Mouse (Mus musculus) midbrain, embryonic 11.5 days (tissue): ENCODE measurements at regions not wholly inside any gene's neighbourhood (a gene's known extent, or its start where the extent isn't known, plus 50 kb on each side); places are given as distances from the start of the nearest gene placed in this dataset.

Source experiments
- ATAC-seq: fragments of 200-750 bp; cut with Nextera tagmentation; 2 replicates; pipeline ENCODE4 v1.8.0; 2017; ENCODE audit warnings: moderate TSS enrichment, moderate library complexity; ENCODE audit not compliant: low FRiP score
- DNase-seq: peaks from one replicate; pipeline ENCODE4 v3.0.0; 2015; ENCODE audit warnings: low spot score; ENCODE audit errors: missing footprints
- H3K27ac ChIP-seq: fragments of 300-500 bp; sonication (generic); 2 replicates; pipeline ENCODE4 v1.5.1; 2014; ENCODE audit warnings: low read depth, low read length
- H3K27me3 ChIP-seq: fragments of 300-500 bp; sonication (generic); 2 replicates; pipeline ENCODE4 v1.6.1; 2014; ENCODE audit warnings: mild to moderate bottlenecking, low read length, moderate library complexity, mixed read lengths; ENCODE audit not compliant: control insufficient read depth, insufficient read depth
- H3K36me3 ChIP-seq: fragments of 300-500 bp; sonication (generic); 2 replicates; pipeline ENCODE4 v1.6.1; 2014; ENCODE audit warnings: mild to moderate bottlenecking, low read length, moderate library complexity, mixed read lengths; ENCODE audit not compliant: control insufficient read depth, insufficient read depth
- H3K4me1 ChIP-seq: fragments of 300-500 bp; sonication (generic); 2 replicates; pipeline ENCODE4 v1.6.1; 2014; ENCODE audit warnings: low read length; ENCODE audit not compliant: control insufficient read depth, insufficient read depth
- H3K4me2 ChIP-seq: fragments of 300-500 bp; sonication (generic); 2 replicates; pipeline ENCODE4 v1.6.1; 2014; ENCODE audit warnings: mild to moderate bottlenecking, moderate library complexity
- H3K4me3 ChIP-seq: fragments of 300-500 bp; sonication (generic); 2 replicates; pipeline ENCODE4 v1.5.1; 2014; ENCODE audit warnings: low read depth, low read length
- H3K9ac ChIP-seq: fragments of 300-500 bp; sonication (generic); 2 replicates; pipeline ENCODE4 v1.6.1; 2014; ENCODE audit warnings: low read length
- H3K9me3 ChIP-seq: fragments of 300-500 bp; sonication (generic); 2 replicates; pipeline ENCODE4 v1.6.1; 2016; ENCODE audit warnings: low read length; ENCODE audit not compliant: control insufficient read depth
- WGBS: fragments of 180-500 bp; shearing (Covaris S2); extraction: QIAGEN DNeasy Blood & Tissue Kit; methylation state at CpG from one replicate; pipeline ENCODE4 v1.1.7; 2014; 5-methylcytosine and 5-hydroxymethylcytosine counted together

DNA sequence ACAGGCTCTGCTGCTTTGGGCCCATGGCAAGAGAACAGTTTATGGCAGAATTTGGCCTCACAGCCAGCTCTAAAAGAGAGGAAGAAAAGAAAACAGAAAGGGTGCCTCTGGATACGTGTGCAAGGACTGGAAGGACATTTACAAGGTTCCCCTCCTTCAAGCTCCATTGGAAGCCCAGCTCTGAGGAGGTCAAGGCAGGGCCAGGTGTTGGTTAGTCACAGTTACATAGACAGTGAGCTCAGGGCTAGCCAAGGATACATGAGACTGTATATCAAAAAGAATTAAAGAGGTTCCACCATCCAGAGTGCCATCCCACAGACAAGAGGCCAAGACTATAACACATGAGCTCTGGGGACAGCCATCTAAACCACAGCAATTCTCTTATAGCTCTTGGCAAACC is 131.6 kb upstream of the Jarid2 start:
- DNase-seq (no peak), ATAC-seq (no peak)
- H3K9ac ChIP-seq = no peak overlapping the region
- H3K27me3 ChIP-seq = peaks cover 4% of the 10 kb centered on the region; the same call in 1 of the 2 replicates
- no peaks in the 10 kb centered on the region for H3K36me3 ChIP-seq
- H3K4me2 ChIP-seq = no peak overlapping the region
- no peak overlapping the region for H3K27ac ChIP-seq
- H3K9me3 ChIP-seq = no peaks in the 10 kb centered on the region
- no peak overlapping the region for H3K4me3 ChIP-seq
- peaks cover 5% of the 10 kb centered on the region; the same call in 1 of the 2 replicates for H3K4me1 ChIP-seq
- WGBS = 91% methylated on average over 1 of the region's 1 CpGs

DNA sequence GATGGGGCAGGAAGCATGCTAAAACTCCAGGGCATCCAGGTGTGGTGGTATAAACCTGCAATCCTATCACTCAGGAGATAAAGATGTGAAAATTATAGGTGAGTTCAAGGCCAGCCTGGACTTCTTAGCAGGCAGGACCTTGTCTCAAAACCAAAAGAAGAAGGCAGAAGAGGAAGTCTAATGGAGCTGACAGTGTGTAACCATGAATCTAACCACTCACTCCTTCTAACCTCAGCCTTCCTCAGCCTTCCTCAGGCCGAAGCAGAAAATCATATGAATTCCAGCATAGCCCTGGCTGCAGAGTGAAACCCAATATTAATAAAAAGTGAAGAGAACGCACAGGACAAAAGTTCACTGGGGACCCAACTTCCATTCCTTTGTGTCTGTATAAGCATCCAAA is 128.2 kb upstream of the Jarid2 start:
- Histone ChIP-seq H3K27ac (no peak overlapping the region), H3K4me1 (peaks cover 5% of the 10 kb centered on the region; the same call in 1 of the 2 replicates), H3K27me3 (peaks cover 4% of the 10 kb centered on the region; the same call in 1 of the 2 replicates), H3K4me3 (no peak overlapping the region), H3K4me2 (no peak overlapping the region), H3K9me3 (no peaks in the 10 kb centered on the region), H3K36me3 (no peaks in the 10 kb centered on the region), H3K9ac (no peak overlapping the region)
- ATAC-seq = no peak
- WGBS = 69% methylated on average over 2 of the region's 2 CpGs
- DNase-seq = no peak

DNA sequence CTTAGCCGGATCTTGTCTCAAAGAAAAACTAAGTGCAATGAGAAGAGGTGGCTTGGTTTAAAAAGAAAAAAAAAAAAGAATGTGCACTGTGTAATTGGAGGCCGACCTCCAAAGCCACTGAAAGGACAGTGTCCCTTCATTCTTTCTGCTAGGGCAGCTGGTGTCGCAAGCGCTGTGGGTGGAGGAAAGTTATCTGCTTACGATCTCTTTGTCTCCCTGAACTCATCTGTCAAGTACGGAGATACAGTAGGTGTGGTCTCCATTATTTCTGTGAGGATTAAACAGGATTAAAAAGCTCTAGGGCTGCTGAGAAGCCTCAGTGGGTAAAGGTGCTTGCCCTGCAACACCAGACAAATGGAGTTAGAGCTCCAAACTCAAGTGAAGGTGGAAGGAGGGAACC is 126.6 kb upstream of the Jarid2 start:
- Histone ChIP-seq H3K4me2 (no peak overlapping the region), H3K9ac (no peak overlapping the region), H3K27me3 (peaks cover 4% of the 10 kb centered on the region; the same call in 1 of the 2 replicates), H3K4me1 (peaks cover 5% of the 10 kb centered on the region; the same call in 1 of the 2 replicates), H3K27ac (no peak overlapping the region), H3K36me3 (no peaks in the 10 kb centered on the region), H3K4me3 (no peak overlapping the region), H3K9me3 (no peaks in the 10 kb centered on the region)
- 5% methylated on average over 6 of the region's 6 CpGs for WGBS
- ATAC-seq (no peak), DNase-seq (no peak)

DNA sequence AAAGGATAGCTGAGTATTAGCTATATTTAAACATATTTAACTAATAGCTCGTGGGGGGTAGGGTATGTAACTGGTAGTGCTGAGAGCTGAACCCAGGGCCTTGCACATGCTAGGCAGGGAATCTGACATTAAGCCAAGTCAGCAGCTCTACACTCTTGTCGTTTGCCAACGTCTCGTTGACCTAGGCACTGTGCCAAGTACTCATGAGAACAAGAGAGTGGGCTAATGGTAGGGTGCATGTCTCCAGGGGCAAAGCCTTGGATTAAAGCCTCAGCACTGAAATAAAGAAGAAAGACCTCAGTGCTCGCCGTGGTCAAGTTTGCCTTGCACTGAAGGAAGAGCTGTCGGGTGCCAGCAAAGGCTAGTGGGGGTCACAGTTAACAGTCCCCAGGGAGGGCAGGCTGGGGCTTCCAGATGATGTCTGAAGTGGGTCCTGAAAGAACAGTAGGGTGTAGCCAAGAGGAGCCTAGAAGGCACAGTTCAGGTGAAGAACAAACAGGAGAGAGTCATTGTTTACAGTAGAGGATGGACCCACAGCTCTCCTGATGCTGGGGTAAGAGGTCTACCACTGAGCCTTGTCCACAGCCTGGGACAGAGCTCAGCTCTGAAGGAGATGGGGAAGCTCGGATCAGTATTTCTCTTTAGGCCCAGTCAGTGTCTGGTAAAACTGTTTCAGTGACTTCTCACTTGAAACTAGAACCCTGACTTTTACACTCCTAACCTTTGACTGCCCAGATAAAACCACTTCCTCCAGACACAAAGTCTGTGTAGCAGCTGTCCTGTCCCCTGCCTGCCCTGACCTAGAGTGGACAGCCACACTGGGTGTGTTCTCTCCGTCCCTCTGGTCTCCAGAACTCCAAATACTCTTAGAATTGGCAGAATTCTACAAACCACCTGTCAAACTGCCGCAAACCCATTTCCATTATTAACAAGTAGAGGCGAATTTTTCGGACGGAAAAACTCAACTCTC is 121.7 kb upstream of the Jarid2 start:
- Histone ChIP-seq H3K9me3 (no peaks in the 10 kb centered on the region), H3K36me3 (no peaks in the 10 kb centered on the region), H3K27me3 (no peaks in the 10 kb centered on the region), H3K4me2 (no peak overlapping the region), H3K9ac (no peak overlapping the region), H3K27ac (no peak overlapping the region), H3K4me3 (no peak overlapping the region), H3K4me1 (no peaks in the 10 kb centered on the region)
- ATAC-seq (no peak), DNase-seq (no peak)
- 88% methylated on average over 13 of the region's 13 CpGs for WGBS

DNA sequence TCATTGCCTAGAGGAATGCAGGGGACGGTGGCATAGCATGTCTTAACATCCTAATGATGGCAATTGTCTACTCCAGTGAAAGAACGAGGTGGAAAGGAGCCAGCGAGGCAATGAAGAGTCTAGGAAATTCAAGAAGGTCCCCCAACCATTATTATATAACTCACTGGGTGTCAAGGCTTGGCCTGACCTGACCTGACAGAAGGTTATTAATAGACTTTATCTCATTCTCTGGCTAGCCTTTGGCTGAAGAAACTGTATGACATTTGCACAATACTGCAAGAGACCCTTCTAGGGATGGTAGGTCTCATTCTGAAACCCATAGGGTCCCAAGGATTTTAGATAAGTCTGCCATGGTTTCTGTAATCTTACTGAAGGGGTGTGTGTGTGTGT is 121.0 kb upstream of the Jarid2 start:
- no peaks in the 10 kb centered on the region for H3K27me3 ChIP-seq
- no peak overlapping the region for H3K27ac ChIP-seq
- no peak for ATAC-seq
- DNase-seq = no peak
- no peak overlapping the region for H3K4me2 ChIP-seq
- H3K9ac ChIP-seq = no peak overlapping the region
- H3K4me1 ChIP-seq = no peaks in the 10 kb centered on the region
- no peaks in the 10 kb centered on the region for H3K9me3 ChIP-seq
- 92% methylated on average over 3 of the region's 3 CpGs for WGBS
- no peak overlapping the region for H3K4me3 ChIP-seq
- no peaks in the 10 kb centered on the region for H3K36me3 ChIP-seq

DNA sequence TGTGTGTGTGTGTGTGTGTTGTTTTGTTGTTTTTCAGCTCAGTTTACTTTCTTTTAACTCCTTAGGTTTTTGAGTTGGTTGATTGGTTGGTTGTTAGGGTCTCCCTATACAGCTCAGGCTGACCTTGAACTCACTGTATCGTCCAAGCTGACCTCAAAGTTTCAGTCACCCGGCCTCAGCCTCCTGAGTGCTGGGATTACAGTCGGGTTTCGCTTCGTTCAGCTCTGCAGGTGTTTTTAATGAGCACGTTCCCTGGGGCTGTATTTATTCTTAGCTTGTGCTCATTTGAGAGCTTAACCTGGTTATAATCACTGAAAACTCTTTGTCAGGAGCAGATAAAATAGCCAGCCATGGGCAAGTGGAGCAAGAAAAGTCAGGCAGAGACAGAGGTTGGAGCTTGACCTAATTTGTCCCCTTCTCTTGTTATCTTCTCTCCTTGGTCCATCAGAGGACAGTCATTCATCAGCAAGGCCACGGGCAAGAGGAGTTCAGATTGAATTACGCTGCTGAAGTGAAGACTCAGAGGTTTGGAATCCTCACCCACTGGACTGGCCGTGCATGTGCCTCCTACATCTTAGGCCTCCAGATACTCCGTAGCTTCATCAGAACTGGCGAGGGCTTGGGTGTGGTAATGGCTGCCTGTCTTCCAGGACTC is 120.5 kb upstream of the Jarid2 start:
- WGBS = 79% methylated on average over 11 of the region's 11 CpGs
- DNase-seq (peak; percentile 70), ATAC-seq (no peak)

DNA sequence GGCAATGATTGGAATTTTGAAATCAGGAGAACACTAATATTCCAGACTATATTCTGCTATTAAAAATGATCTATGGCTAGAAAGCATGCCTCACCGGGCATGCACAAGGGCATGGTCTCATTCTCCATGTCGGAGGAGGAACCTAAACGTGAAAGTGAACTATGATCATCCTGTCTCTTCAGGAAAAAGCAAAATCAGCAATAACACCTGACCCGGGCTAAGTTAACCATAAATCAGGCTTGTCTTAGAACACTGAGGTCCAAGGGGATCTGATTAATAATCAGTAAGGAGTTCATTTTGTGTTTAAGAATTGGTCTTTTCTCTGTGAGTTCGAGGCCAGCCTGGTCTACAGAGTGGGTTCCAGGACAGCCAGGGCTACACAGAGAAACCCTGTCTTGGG is 119.7 kb upstream of the Jarid2 start:
- Histone ChIP-seq H3K4me3 (no peak overlapping the region), H3K9ac (no peak overlapping the region), H3K4me2 (no peak overlapping the region), H3K27ac (no peak overlapping the region), H3K4me1 (no peaks in the 10 kb centered on the region), H3K27me3 (no peaks in the 10 kb centered on the region), H3K9me3 (no peaks in the 10 kb centered on the region), H3K36me3 (no peaks in the 10 kb centered on the region)
- ATAC-seq = no peak
- 90% methylated on average over 5 of the region's 5 CpGs for WGBS
- peak; percentile 45 for DNase-seq

More for the DNA sequence above, 120.5 kb upstream of the Jarid2 start:
- H3K9me3 ChIP-seq = no peaks in the 10 kb centered on the region
- no peak overlapping the region for H3K9ac ChIP-seq
- H3K27ac ChIP-seq = no peak overlapping the region
- H3K36me3 ChIP-seq = no peaks in the 10 kb centered on the region
- no peak overlapping the region for H3K4me3 ChIP-seq
- no peaks in the 10 kb centered on the region for H3K4me1 ChIP-seq
- H3K4me2 ChIP-seq = no peak overlapping the region
- H3K27me3 ChIP-seq = no peaks in the 10 kb centered on the region

DNA sequence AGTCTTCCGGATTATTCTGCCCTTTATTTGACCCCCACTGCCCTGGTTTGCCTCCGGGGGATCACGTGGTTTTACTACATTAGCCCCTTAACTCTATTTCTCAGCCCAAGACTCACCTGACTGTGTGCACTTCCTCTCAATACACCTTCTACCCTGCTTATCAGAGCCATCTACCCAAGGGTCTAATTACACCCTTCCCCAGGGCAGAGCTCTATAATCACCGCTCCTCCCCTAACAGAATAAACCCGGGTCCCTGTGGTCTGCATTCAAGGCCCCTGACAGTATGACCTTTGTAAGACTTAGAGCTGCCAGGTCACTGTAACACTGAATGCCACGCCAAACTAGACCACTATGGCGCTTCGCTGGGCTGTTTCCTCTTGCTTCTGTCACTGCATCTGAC is 113.6 kb upstream of the Jarid2 start:
- ATAC-seq = no peak
- Histone ChIP-seq H3K27ac (no peak overlapping the region), H3K4me1 (no peaks in the 10 kb centered on the region), H3K9me3 (no peaks in the 10 kb centered on the region), H3K4me3 (no peak overlapping the region), H3K4me2 (no peak overlapping the region), H3K9ac (no peak overlapping the region), H3K36me3 (no peaks in the 10 kb centered on the region), H3K27me3 (no peaks in the 10 kb centered on the region)
- DNase-seq = peak; percentile 41
- WGBS = 79% methylated on average over 8 of the region's 8 CpGs

DNA sequence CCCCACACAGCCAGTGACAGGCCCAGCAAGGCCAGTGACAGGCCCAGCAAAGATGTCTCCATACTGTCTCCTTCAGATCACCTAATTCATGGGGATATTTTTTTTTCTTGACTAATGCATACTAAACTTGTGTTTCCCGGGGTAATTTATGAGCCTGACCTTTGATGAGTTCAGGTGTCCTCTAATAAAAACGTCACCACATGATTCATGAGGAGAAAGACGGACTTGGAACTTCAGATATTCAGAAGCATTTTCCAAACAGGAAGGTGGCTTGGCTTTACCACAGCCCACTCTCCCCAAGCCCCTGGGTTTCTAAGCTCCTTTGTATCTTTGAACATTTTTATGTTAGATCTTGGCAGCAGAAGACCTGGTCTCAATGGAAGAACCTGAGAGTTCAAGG is 110.9 kb upstream of the Jarid2 start:
- DNase-seq = peak; percentile 53
- H3K9me3 ChIP-seq = no peaks in the 10 kb centered on the region
- no peak overlapping the region for H3K4me3 ChIP-seq
- ATAC-seq = no peak
- H3K9ac ChIP-seq = no peak overlapping the region
- no peak overlapping the region for H3K4me2 ChIP-seq
- WGBS = 73% methylated on average over 3 of the region's 3 CpGs
- H3K27me3 ChIP-seq = no peaks in the 10 kb centered on the region
- H3K36me3 ChIP-seq = no peaks in the 10 kb centered on the region
- H3K4me1 ChIP-seq = peaks cover 6% of the 10 kb centered on the region; the same call in 1 of the 2 replicates
- no peak overlapping the region for H3K27ac ChIP-seq
